Mouse (Mus musculus) heart, postnatal 0 days (tissue): ENCODE results near the gene Urb1. TPM values are rescaled to one million over a fixed set of nuclear protein-coding genes. Genes with fewer than 3 reads are reported as not detected.
"Not testable (repeated sequence)": the region's sequence is repeated elsewhere in the genome, so short reads cannot be mapped to it uniquely, and the experiment has no call there.

Experiments
- ATAC-seq: fragments of 200-750 bp; cut with Nextera tagmentation; 2 replicates; pipeline ENCODE4 v1.8.0; 2017; ENCODE audit warnings: low read depth, moderate number of reproducible peaks, moderate library complexity; ENCODE audit not compliant: insufficient read depth
- DNase-seq: peaks from one replicate; pipeline ENCODE4 v3.0.0-alpha.2; 2016; ENCODE audit warnings: low spot score
- H3K27ac ChIP-seq: fragments of 300-500 bp; sonication (generic); 2 replicates; pipeline ENCODE4 v1.5.1; 2014; ENCODE audit warnings: low read depth, mild to moderate bottlenecking
- H3K27me3 ChIP-seq: fragments of 300-500 bp; sonication (generic); 2 replicates; pipeline ENCODE4 v1.6.1; 2014; ENCODE audit warnings: low read length, mixed read lengths; ENCODE audit not compliant: control insufficient read depth, insufficient read depth
- H3K36me3 ChIP-seq: fragments of 300-500 bp; sonication (generic); replicated peaks from 2 replicates; pipeline ENCODE4 v1.6.1; 2014; ENCODE audit warnings: low read length, mixed read lengths; ENCODE audit not compliant: control insufficient read depth, insufficient read depth
- H3K4me1 ChIP-seq: fragments of 300-500 bp; sonication (generic); 2 replicates; pipeline ENCODE4 v1.6.1; 2014; ENCODE audit warnings: antibody characterized with exemption; ENCODE audit not compliant: control insufficient read depth, insufficient read depth
- H3K4me2 ChIP-seq: fragments of 300-500 bp; sonication (generic); 2 replicates; pipeline ENCODE4 v1.6.1; 2014; ENCODE audit warnings: low read depth, mild to moderate bottlenecking, low read length, moderate library complexity
- H3K4me3 ChIP-seq: fragments of 300-500 bp; sonication (generic); 2 replicates; pipeline ENCODE4 v1.5.1; 2014; ENCODE audit warnings: low read depth, low read length
- H3K9ac ChIP-seq: fragments of 300-500 bp; sonication (generic); replicated peaks from 2 replicates; pipeline ENCODE4 v1.6.1; 2014; ENCODE audit warnings: low read depth, low read length, mixed read lengths
- H3K9me3 ChIP-seq: fragments of 300-500 bp; sonication (generic); replicated peaks from 2 replicates; pipeline ENCODE4 v1.6.1; 2016; ENCODE audit warnings: low read length; ENCODE audit not compliant: control insufficient read depth
- CTCF ChIP-seq: IDR thresholded peaks from 2 replicates; pipeline ENCODE4 v1.5.1; 2016; ENCODE audit warnings: antibody characterized with exemption, control low read depth, low read depth
- EP300 ChIP-seq: IDR thresholded peaks from 2 replicates; pipeline ENCODE4 v1.6.1; 2016; ENCODE audit warnings: antibody characterized with exemption, low read depth
- WGBS: fragments of 180-500 bp; shearing (Covaris S2); extraction: QIAGEN DNeasy Blood & Tissue Kit; methylation state at CpG from one replicate; pipeline ENCODE4 v1.1.7; 2014; 5-methylcytosine and 5-hydroxymethylcytosine counted together
- polyA plus RNA-seq: library from polyadenylated mRNA; unstranded; fragments of >200 nt; fragmentation: Nextera tagmentation; extraction: Ambion mirVana; gene quantifications from 2 replicates; pipeline ENCODE4 v1.2.1, GENCODE M21; 2015
- total RNA-seq: library from RNA; depleted of rRNA; stranded (reverse); fragments of >200 nt; gene quantifications from 2 replicates; pipeline ENCODE4 v1.2.3, GENCODE M21; 2014; ENCODE audit warnings: low replicate concordance

Gene Urb1
- total and polyA plus RNA-seq, 2 experiments from 2014 or later, result 3.0 to 8.7 TPM

DNA sequence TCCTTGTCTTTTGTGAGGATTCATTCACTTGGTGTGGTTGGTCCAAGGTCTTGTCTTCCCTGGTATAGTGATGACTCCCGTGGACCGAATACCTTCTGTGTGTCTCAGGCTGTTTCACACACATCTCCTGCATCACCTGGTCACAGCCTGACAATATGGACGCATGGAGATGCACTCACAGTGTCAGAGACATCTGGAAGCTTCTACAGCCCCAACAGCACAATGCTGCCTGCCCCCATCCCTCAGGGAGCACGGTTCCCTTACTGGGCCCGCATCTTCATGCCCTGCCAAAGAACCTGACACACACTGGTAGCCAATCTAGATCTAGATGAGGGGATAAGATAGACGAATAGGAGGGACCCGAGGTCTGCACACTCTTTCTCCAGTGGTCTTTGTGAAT lies 18.9 kb upstream of the Urb1 start:
- H3K4me2 ChIP-seq, result no peak overlapping the region
- no peak for DNase-seq
- TF ChIP-seq CTCF (no peak), EP300 (no peak)

DNA sequence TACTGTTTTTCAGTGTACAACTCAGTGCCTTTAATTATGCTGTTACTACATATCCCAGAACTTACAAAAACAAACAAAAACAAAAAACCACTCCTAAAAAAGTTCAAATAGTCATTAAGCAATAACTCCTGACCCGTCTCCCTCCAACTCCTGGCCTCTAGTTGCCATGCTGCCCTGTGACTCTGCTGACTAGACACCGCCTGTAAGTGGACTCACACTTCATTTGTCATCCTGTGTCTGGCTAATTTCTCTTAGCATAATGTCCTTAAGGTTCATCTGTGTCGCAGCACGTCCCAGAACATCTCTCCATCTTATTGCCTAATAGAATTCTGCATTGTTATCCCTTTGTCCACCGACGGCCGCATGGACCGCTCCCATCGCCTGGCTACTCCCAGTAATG lies 17.3 kb upstream of the Urb1 start:
- no peak for DNase-seq
- no peak overlapping the region for H3K9ac ChIP-seq
- WGBS, result 82% methylated on average over 9 of the region's 9 CpGs
- no peaks in the 10 kb centered on the region for H3K9me3 ChIP-seq
- TF ChIP-seq CTCF, result no peak
- TF ChIP-seq EP300, result no peak
- H3K4me1 ChIP-seq, result peaks cover 8% of the 10 kb centered on the region; the same call in 1 of the 2 replicates
- no peak for ATAC-seq
- no peak overlapping the region for H3K27ac ChIP-seq
- H3K27me3 ChIP-seq, result 0 out of 2 replicates have a peak, but pooled peaks cover 4% of the 10 kb centered on the region
- no peak overlapping the region for H3K4me2 ChIP-seq
- H3K36me3 ChIP-seq, result no peaks in the 10 kb centered on the region
- no peak overlapping the region for H3K4me3 ChIP-seq

More for the DNA sequence above, 18.9 kb upstream of the Urb1 start:
- H3K4me3 ChIP-seq, result no peak overlapping the region
- H3K27me3 ChIP-seq, result 0 out of 2 replicates have a peak, but pooled peaks cover 4% of the 10 kb centered on the region
- H3K9ac ChIP-seq, result no peak overlapping the region
- H3K27ac ChIP-seq, result no peak overlapping the region
- ATAC-seq, result no peak
- WGBS, result 79% methylated on average over 7 of the region's 7 CpGs
- H3K9me3 ChIP-seq, result no peaks in the 10 kb centered on the region
- peaks cover 8% of the 10 kb centered on the region; the same call in 1 of the 2 replicates for H3K4me1 ChIP-seq
- no peaks in the 10 kb centered on the region for H3K36me3 ChIP-seq

DNA sequence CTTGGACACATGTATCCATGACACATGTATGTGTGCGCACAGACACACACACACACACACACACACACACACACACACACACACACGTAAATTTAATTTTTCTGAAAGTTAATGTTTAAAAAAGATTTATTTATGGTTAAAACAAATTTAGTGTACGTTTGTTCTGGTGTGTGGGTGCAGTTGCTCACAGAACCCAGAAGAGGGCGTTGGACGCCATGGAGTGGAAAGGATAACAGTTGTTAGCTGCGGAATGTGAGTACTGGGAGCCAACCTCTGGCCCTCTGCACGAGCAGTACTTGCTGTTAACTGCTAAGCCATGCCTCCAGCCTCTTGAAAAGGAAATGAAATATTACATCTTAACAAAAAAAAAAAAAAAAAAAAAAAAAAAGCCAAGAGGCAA lies 16.2 kb upstream of the Urb1 start, which contains the start of gene Eva1c:
Gene Eva1c, plus strand, starts transcription at position 263 of the 400 bp plus-strand sequence.
- no peak within 1 kb of the TSS for H3K4me2 ChIP-seq
- H3K27ac ChIP-seq, result no peak within 1 kb of the TSS
- 66% methylated on average over 7 of the region's 7 CpGs for WGBS
- no peaks in the 10 kb centered on the region for H3K36me3 ChIP-seq
- no peak for TF ChIP-seq EP300
- TF ChIP-seq CTCF, result no peak
- 0 out of 2 replicates have a peak, but pooled peaks cover 4% of the 10 kb centered on the region for H3K4me1 ChIP-seq
- ATAC-seq, result no peak
- no peaks in the 10 kb centered on the region for H3K9me3 ChIP-seq
- H3K4me3 ChIP-seq, result no peak within 1 kb of the TSS
- DNase-seq, result no peak
- H3K27me3 ChIP-seq, result no peaks in the 10 kb centered on the region
- H3K9ac ChIP-seq, result no peak within 1 kb of the TSS

DNA sequence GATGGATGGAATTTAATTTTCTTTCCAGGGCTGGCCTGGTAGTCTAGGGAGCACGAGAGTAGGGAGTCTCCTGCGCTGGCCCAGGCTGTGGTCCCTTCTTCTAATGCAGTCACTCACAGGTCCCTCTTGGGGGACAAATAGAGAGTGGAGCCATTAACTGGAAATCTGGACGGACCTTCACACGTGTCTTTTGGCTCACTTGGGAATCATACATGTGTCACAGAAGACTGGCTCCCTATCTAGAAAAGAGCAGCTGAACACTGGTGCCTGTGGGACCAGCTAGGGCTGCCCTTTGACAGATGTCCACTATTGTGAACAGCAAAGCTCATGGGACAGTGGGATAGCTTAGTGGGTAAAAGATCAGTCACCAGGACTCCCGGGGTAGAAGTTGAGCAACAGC lies 15.8 kb upstream of the Urb1 start:
- no peaks in the 10 kb centered on the region for H3K9me3 ChIP-seq
- no peaks in the 10 kb centered on the region for H3K36me3 ChIP-seq
- no peak overlapping the region for H3K9ac ChIP-seq
- H3K4me2 ChIP-seq, result no peak overlapping the region
- H3K4me3 ChIP-seq, result no peak overlapping the region
- 80% methylated on average over 5 of the region's 5 CpGs for WGBS
- no peak for TF ChIP-seq EP300
- TF ChIP-seq CTCF, result no peak
- H3K27ac ChIP-seq, result no peak overlapping the region
- H3K4me1 ChIP-seq, result 0 out of 2 replicates have a peak, but pooled peaks cover 2% of the 10 kb centered on the region
- ATAC-seq (no peak), DNase-seq (no peak)
- no peaks in the 10 kb centered on the region for H3K27me3 ChIP-seq

DNA sequence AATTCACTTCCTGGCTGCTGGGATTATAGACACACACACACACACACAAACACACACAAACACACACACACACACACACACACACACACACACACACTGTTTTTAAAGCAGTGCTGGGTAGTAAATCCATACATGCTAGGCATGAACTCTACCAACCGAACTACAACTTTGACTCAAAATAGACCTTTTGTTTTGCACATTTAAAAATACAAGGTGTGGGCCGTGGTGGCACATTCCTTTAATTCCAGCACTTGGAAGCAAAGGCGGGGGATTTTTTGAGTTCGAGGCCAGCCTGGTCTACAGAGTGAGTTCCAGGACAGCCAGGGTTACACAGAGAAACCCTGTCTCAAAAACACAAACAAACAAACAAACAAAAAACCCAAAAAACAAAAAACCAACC lies 13.8 kb upstream of the Urb1 start:
- H3K4me3 ChIP-seq, H3K36me3 ChIP-seq, H3K27ac ChIP-seq, H3K4me2 ChIP-seq, H3K9ac ChIP-seq, ATAC-seq, H3K4me1 ChIP-seq, H3K27me3 ChIP-seq, H3K9me3 ChIP-seq, DNase-seq: not testable (repeated sequence)
- 48% methylated on average over 4 of the region's 4 CpGs for WGBS

DNA sequence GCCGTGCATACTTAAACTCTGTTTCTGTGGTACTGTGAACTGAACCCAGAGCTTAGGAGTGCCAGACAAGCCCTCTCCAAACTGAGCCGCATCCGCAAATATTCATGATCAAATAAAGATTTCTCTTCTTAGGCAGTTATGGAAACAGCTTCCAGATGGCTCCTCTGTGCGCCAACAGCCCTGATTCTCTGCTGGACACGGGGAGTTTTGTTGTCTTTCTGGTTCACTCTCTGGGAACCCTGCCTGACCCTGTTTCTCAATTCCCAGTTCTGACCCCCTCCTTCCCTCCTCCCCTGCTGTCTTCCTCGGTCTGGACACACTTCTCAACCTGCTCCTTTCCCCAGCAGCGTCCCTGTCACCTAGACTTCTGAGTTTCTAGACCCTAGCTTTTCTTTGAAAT lies 12.8 kb upstream of the Urb1 start:
- Histone ChIP-seq H3K27ac (no peak overlapping the region), H3K4me2 (no peak overlapping the region), H3K4me1 (no peaks in the 10 kb centered on the region), H3K9me3 (no peaks in the 10 kb centered on the region), H3K4me3 (no peak overlapping the region), H3K9ac (no peak overlapping the region), H3K27me3 (no peaks in the 10 kb centered on the region), H3K36me3 (no peaks in the 10 kb centered on the region)
- ATAC-seq (no peak), DNase-seq (no peak)
- TF ChIP-seq EP300 (no peak), CTCF (no peak)
- WGBS, result 72% methylated on average over 7 of the region's 7 CpGs
